ENCODE assay signal across 17 mouse cellular contexts in genomic region chr5:143284762-143285161, GRCm38 (mm10). TPM values are rescaled to one million over a fixed set of nuclear protein-coding genes. Genes with fewer than 3 reads are reported as not detected.
DNase-seq lines count a peak whose midpoint lies in the region; TF ChIP-seq lines count a peak whose summit lies in the region.
"Had no signal": no experiment of that assay in that cellular context is flagged by ENCODE, and none has a peak within 500 bp of the region (broad histone marks: within the 10 kb centered on the region; RNA-seq: fewer than 3 reads in every experiment).

No protein-coding gene starts in this region.

- peaks cover 9% of the 10 kb centered on the region for H3K4me1 ChIP-seq in bone marrow, adult 2 months (ENCODE audit: control insufficient read depth, insufficient read depth, low read length)

- WGBS in bone marrow, adult 2 months: 71% methylated on average over 6 of the region's 6 CpGs

- peak; percentile 49 for TF ChIP-seq CTCF in layer of hippocampus, adult 2 months (conservative IDR thresholded peaks at IDR 0.05)
- 0 out of 2 replicates have a peak, but pooled peaks have one; percentile 22 for TF ChIP-seq CTCF in bone marrow, adult 2 months (IDR thresholded peaks at IDR 0.05; ENCODE audit: control insufficient read depth, insufficient read depth, low read length)

- DNase-seq in embryo, embryonic 11 days: peak; percentile 21
- DNase-seq in embryo, embryonic 10.5 days (ENCODE audit: low spot score): no peak
- no peak for DNase-seq in layer of hippocampus, adult 2 months (ENCODE audit: low spot score in 2 of 2)
- DNase-seq in layer of hippocampus, postnatal 36 days: no peak
- DNase-seq in A20 (ENCODE audit: low read depth, low spot score): peak; percentile 57
- no peak for DNase-seq in adrenal gland, adult 18-20 months (ENCODE audit: low spot score in 2 of 2)
- DNase-seq in ovary, postnatal 14 days (ENCODE audit: low spot score): no peak
- DNase-seq: gastrocnemius, postnatal 10 days; lung, postnatal 4 days; thymus, adult 18-20 months had no signal

- no peak for TF ChIP-seq POLR2A in bone marrow, adult 2 months (IDR thresholded peaks at IDR 0.05; ENCODE audit: borderline replicate concordance, control insufficient read depth, low read depth, low read length)

- no peak overlapping the region for H3K4me3 ChIP-seq in layer of hippocampus, adult 2 months
- H3K4me3 ChIP-seq in bone marrow, adult 2 months (replicated peaks; ENCODE audit: control insufficient read depth, low read depth, low read length): no peak overlapping the region
- H3K4me3 ChIP-seq: forebrain, embryonic 15.5 days; heart, embryonic 12.5 days; limb, embryonic 12.5 days had no signal

- no peak overlapping the region for H3K27ac ChIP-seq in layer of hippocampus, adult 2 months
- no peak overlapping the region for H3K27ac ChIP-seq in bone marrow, adult 2 months (ENCODE audit: control insufficient read depth, insufficient read depth, low read depth, low read length, poor library complexity)
- H3K27ac ChIP-seq: forebrain, embryonic 15.5 days; limb, embryonic 12.5 days had no signal

RNA-seq across cellular contexts. Expression of gene Zfp853, which starts 8.7 kb away (rescaled TPM):
- total RNA-seq in layer of hippocampus, adult 2 months (2021): 1 to 10 TPM; 3.5 to 4.8 TPM
- total RNA-seq in layer of hippocampus, postnatal 36 days (2021): 1 to 10 TPM; 4.7 to 4.8 TPM
- not detected in 2 replicates for polyA plus RNA-seq in bone marrow, adult 2 months (2011; ENCODE audit: insufficient read depth, insufficient read length, low replicate concordance, missing spikeins)
- total RNA-seq in adrenal gland, adult 18-20 months (2021): under 1 TPM; 0.17 to 0.38 TPM
- total RNA-seq: hematopoietic stem cell, adult 5-6 weeks had no signal
- polyA plus RNA-seq: C2C12; forebrain, embryonic 15.5 days; heart, embryonic 12.5 days; intestine, embryonic 16.5 days had no signal

RNA-seq across cellular contexts. Expression of gene Zfp316, which starts 14.9 kb away (rescaled TPM):
- total RNA-seq in layer of hippocampus, adult 2 months (2021): 10 to 100 TPM; 24.0 to 24.3 TPM
- 10 to 100 TPM; 21.4 to 22.3 TPM for total RNA-seq in layer of hippocampus, postnatal 36 days (2021)
- 0.87 and 0.90 TPM in 2 replicates for polyA plus RNA-seq in bone marrow, adult 2 months (2011; ENCODE audit: insufficient read depth, insufficient read length, low replicate concordance, missing spikeins)
- 1 to 10 TPM; 6.1 to 7.7 TPM for total RNA-seq in adrenal gland, adult 18-20 months (2021)

RNA-seq across cellular contexts. Expression of gene E130309D02Rik, which starts 30.4 kb away (rescaled TPM):
- 10 to 100 TPM; 24.8 to 25.0 TPM for total RNA-seq in layer of hippocampus, adult 2 months (2021)
- 10 to 100 TPM; 25.1 to 26.1 TPM for total RNA-seq in layer of hippocampus, postnatal 36 days (2021)
- 7.6 and 13.1 TPM in 2 replicates for polyA plus RNA-seq in bone marrow, adult 2 months (2011; ENCODE audit: insufficient read depth, insufficient read length, low replicate concordance, missing spikeins)
- 10 to 100 TPM; 22.9 to 34.2 TPM for total RNA-seq in adrenal gland, adult 18-20 months (2021)

RNA-seq across cellular contexts. Expression of gene Zdhhc4, which starts 44.3 kb away (rescaled TPM):
- 10 to 100 TPM; 50.1 to 56.3 TPM for total RNA-seq in layer of hippocampus, adult 2 months (2021)
- 10 to 100 TPM; 49.0 to 49.2 TPM for total RNA-seq in layer of hippocampus, postnatal 36 days (2021)
- 21.0 and 33.2 TPM in 2 replicates for polyA plus RNA-seq in bone marrow, adult 2 months (2011; ENCODE audit: insufficient read depth, insufficient read length, low replicate concordance, missing spikeins)
- 10 to 100 TPM; 60.7 to 68.5 TPM for total RNA-seq in adrenal gland, adult 18-20 months (2021)

RNA-seq across cellular contexts. Expression of gene Zfp12, which starts 49.8 kb away (rescaled TPM):
- 10 to 100 TPM; 33.8 to 36.1 TPM for total RNA-seq in layer of hippocampus, adult 2 months (2021)
- total RNA-seq in layer of hippocampus, postnatal 36 days (2021): 10 to 100 TPM; 33.0 to 35.7 TPM
- polyA plus RNA-seq in bone marrow, adult 2 months (2011; ENCODE audit: insufficient read depth, insufficient read length, low replicate concordance, missing spikeins): 1.7 and 5.6 TPM in 2 replicates
- 10 to 100 TPM; 21.2 to 22.1 TPM for total RNA-seq in adrenal gland, adult 18-20 months (2021)

Comparison
In these comparisons a context has a peak if more than half of its experiments do, and no peak if none do; other contexts are left out.
1. DNase-seq: peak in embryo, embryonic 11 days (single experiment) and A20 (single experiment); none in embryo, embryonic 10.5 days (single experiment), layer of hippocampus, adult 2 months (0 of 2), layer of hippocampus, postnatal 36 days (0 of 2), adrenal gland, adult 18-20 months (0 of 2) and ovary, postnatal 14 days (single experiment).